Mouse (Mus musculus): ENCODE measurements around the gene Btrc.

The Btrc gene

DNA sequence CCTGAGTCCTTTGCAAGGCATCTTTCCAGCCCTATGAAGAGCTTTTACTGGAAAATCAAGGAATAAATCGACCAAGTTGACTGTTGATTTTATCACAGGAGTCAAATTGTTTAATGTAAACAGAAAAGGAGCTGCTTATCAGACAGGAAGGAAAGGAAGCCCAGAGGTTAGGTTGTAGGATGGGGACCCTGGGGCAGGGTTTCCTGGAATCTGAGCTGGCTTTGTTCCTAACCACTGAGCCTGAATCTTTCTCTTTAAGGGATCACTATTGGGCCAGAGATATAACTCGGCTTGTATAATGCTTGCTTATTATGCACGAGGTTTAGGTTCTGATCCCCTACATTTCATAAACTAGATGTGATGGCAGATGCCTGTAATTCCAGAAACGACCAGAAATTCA, 64.6 kb downstream of the Btrc start:
- no peak for ATAC-seq (ENCODE audit: low TSS enrichment)

- no peak for ATAC-seq (ENCODE audit: low TSS enrichment)
Measured at GRCm38 (mm10) chr19:45430971-45431633, 67.6 kb downstream of the Btrc start.

DNA sequence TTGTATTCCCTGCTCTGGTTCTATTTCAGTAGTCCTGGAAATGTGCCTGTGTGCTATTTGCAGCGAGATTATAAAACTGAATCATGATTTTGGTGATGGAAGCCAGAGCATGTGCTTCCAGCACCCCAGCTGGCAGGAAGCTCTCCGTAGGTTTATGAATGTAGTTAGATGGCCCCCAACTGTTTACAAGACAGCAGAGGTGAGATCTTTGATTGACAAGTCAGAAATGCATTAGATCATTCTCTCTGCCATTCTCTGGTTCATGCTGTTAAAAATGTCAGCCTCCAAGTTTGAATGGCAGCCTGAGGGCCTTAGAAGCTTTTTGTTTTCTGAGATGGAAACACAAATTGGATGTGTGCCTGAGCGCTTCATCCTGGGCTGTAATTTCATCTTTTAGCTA, 68.8 kb downstream of the Btrc start:
- ATAC-seq (ENCODE audit: low TSS enrichment) = peak; percentile 78

DNA sequence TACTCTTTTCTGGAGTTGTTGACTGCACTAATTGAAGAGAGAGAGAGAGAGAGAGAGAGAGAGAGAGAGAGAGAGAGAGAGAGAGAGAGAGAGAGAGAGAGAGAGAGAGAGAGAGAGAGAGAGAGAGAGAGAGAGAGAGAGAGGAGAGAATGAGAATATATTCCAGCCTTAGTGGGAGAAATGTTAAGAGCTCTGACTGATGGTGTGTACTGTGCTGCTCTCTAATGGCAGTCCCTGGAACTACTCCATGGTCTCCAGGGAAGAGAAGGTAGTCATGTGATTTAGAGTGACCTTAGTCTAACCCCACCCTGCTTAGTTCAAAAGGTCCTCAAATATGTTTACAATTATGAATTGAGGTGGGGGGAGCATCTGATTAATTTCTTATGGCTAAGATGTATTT, 72.5 kb downstream of the Btrc start:
- 0 out of 2 replicates have a peak, but pooled peaks have one; percentile 53 for ATAC-seq (ENCODE audit: low TSS enrichment)

GRCm38 (mm10) chr19:45437175-45437574, 73.6 kb downstream of the Btrc start:
- ATAC-seq (ENCODE audit: low TSS enrichment) = no peak

DNA sequence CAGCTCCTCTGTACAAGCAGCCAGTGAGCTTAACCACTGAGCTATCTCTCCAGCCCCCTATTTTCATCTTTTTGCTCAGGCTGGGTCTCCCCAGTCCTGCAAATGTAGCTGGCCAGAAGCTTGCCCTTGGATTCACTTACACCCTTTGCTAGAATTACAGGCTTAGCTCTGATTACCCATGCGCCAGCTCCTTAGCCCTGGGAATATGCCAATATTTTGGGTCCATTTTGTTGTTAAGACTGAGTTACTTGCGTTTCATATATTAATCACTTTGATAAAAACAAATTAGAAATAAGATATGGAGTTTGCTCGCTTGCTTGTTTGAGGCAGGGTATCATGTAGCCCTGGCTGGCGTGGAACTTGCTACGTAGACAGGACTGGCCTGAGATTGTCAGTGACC, 74.7 kb downstream of the Btrc start:
- no peak for ATAC-seq (ENCODE audit: low TSS enrichment)

DNA sequence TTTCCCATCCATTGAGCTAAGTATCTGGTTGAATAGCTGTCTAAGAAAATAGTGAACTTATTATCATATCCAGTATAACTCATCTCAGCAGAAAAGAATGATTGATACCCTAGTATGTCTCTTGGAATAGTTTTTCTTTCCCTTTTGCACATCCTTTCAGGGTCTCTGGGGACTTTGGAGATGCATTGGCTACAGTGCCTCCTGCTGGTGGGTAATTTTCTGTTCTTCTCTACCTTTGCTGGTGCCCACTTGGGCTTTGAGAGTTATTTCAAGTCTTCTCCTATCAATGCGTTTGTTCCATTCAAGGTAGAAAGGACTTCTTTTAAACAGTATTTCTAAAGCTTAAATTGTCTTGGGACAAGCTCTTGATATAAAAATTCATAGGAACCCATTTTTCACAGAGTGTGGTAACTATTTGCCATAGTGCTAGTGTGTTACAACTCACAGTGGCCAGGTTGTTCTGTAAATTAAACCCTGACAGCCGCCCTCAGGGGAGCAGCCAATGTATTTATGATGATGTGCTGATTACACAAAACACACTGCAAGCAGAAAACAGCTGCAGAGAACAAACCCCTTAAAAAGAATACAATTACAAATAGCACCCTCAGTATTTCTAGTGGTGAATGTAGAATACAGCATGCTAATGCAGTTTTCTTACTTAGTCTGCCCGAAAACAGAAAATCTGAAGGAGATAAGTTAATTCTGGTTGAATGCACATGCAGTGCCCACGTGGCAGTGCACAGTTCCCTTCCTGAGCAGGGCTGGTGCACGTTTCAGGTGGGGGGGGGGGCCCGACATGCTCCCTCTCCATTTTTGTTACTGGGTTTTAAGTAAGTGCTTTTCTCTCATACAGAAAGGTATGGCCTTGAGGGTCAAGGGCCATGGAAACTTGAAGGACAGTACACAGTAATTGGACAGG, 75.7 kb downstream of the Btrc start:
- ATAC-seq (ENCODE audit: low TSS enrichment) = no peak

- ATAC-seq (ENCODE audit: low TSS enrichment) = no peak
Measured at GRCm38 (mm10) chr19:45440554-45441175, 77.1 kb downstream of the Btrc start.

DNA sequence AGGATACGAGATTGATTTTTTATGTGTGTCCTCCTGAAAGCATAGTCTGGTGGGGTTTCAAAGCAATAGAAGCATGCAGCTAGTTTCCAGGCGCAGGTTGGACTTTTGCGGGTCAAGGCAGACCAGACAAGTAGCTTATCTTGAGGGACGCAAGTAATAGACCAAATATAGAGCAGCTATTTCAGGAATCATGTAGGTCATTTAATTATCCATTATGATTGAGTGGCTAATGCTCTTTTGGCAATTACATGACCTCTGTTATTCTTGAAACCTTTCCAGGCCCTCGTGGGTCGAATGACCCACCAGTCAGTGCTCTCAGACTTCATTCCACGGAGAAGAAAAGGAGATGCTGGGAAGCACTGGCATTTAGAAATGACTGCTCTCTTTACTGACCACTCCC, 78.2 kb downstream of the Btrc start:
- no peak for ATAC-seq (ENCODE audit: low TSS enrichment)

- no peak; the same call in 1 of the 2 replicates for ATAC-seq (ENCODE audit: low TSS enrichment)
Measured at GRCm38 (mm10) chr19:45445253-45445933, 81.9 kb downstream of the Btrc start.

DNA sequence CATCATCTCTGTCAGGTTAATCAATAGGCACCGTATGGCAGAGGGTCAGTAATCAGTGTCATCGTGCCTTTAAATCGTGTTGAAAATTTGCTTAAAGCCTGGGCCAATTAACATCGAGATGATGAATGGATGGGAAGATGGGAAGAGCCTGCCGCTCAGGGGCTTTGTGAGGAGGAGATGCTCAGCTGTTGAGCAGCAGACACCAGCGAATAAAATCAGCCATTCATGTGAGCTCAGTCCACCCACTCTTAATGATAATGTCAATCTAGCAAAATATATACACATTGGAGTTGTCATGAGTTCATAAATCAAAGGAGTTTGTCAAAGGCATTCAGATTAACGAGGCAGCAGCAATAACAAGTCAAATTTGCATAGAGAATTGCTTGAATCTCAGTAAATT, 83.1 kb downstream of the Btrc start:
- ATAC-seq (ENCODE audit: low TSS enrichment) = no peak

- no peak for ATAC-seq (ENCODE audit: low TSS enrichment)
Measured at GRCm38 (mm10) chr19:45447222-45447621, 83.7 kb downstream of the Btrc start.

GRCm38 (mm10) chr19:45447886-45448285, 84.4 kb downstream of the Btrc start:
- no peak for ATAC-seq (ENCODE audit: low TSS enrichment)

DNA sequence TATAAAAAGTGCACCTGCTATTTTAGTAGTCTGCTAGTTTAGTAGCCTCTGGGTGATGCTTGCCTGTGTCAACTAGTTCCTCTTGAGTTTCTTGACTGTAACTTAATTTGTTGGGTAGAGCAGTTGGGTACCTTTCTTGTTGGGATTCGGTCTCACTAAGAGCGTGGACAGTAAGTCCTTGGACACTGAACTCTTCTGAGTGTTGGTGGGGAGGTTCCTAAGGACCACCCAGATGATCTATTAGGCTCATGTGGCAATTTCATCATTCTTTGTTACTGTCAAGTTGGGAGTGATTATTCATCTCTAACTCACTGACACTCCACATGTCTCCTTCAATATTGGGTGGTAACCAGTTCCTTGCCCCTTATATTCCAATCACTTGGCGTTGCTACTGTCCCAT, 90.9 kb downstream of the Btrc start:
- no peak for ATAC-seq (ENCODE audit: low TSS enrichment)

- ATAC-seq (ENCODE audit: low TSS enrichment) = no peak
Measured at GRCm38 (mm10) chr19:45456896-45457295, 93.4 kb downstream of the Btrc start.

DNA sequence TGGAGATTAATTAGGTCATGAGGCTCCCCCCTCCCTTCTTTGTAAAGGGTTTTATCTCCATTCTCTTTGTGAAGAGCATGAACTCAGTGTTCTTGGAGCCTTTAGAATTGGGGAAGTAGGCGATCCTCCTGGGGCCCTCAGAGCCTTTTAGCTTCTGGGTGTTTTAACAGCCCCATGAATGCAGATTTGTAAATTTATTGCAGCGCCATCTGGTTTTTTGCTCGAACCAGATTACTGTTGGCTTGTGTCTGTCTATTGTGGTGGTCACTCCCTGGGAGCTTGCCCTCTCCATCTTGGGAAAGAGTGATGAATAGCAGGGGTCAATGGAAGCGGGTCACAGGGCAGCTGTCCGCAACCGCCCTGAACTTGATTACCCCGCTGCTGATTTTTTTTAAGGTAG, 95.2 kb downstream of the Btrc start:
- ATAC-seq (ENCODE audit: low TSS enrichment) = no peak

- 0 out of 2 replicates have a peak, but pooled peaks have one; percentile 29 for ATAC-seq (ENCODE audit: low TSS enrichment)
Measured at GRCm38 (mm10) chr19:45459931-45460665, 96.6 kb downstream of the Btrc start.

- peak; percentile 60 for ATAC-seq (ENCODE audit: low TSS enrichment)
Measured at GRCm38 (mm10) chr19:45460749-45461736, 97.5 kb downstream of the Btrc start.

- ATAC-seq (ENCODE audit: low TSS enrichment) = no peak
Measured at GRCm38 (mm10) chr19:45469760-45470159, 106.2 kb downstream of the Btrc start.
